Mouse (Mus musculus) A20 (cell line): ENCODE measurements around the gene Cwc25.
"Not testable (repeated sequence)": the region's sequence is repeated elsewhere in the genome, so short reads cannot be mapped to it uniquely, and the experiment has no call there.

Source experiments
- DNase-seq: peaks from one replicate; pipeline ENCODE4 v3.0.0-alpha.2; 2011; ENCODE audit warnings: low read depth, low spot score

Gene Cwc25

DNA sequence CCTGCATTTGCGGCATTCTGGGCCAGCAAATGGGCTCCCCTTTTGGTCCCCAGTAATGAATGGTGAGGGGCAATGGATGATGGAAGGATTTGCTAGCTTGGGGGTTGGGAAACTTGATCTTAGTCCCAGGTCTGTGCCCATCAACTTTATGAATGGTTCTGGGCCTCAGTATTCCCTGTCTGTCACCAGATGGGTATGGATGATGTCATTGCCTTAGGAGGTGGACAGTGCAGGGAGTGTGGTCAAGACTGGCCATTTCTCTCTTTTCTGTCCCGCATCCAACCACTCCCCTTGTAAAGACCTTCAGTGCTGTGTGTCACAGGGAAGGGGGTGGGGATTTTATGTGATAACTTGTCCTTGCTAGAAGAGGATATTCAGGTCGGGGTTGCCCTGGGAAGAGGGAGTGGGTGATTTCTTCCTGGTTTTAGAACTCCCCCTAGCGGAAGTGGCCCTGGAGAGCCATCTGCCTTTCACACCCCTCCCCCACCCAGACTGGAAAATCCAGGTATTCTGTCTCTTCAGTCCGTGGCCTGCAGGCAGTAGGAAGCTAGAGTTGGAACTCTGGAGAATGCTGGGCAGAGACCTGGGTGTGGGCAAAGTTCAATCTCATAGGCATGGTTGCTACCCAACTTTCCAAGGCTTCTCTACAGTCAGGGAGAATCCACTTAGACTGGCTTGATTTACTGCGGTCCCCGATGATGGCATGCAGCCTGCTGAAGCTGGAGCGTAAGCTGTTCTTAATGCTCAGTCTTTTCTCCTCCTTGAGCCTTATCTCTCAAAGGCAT lies 35.2 kb upstream of the Cwc25 start:
- DNase-seq: no peak

GRCm38 (mm10) chr11:97800691-97801408 lies 34.5 kb upstream of the Cwc25 start:
- no peak for DNase-seq

DNA sequence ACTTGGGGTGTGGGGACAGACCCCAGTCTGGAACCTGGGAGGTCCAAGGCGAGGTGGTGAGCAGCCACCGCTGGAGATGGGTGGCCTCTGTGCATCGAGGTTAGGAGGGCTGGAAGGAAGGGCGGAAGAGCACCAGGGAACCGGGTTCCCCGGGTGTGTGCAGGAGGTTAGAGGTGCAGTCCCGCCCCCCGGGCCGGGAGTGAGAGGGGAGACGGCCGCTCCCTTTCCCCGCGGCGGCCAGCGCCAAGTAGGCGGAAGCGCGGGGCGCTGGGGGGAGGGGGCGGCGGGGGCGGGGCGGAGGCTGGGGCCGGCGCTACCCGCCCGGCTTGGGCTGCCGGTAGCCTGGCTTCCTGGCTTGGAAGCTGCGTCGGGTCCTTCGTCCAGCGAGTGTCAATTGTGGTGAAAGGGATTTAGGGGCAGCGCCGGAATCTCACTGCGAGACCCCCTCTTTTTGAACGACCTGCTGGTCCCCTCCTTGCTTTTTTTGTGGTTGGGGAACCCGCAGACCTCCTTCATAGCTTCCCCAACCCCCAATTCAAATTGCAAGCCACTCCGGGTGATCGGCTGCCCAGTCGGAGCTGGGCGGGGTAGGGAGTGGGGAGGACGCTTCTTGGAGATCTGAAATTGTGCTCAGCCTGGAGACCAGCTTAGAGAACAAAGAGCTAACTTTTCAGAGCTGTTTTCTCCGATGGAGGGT lies 33.8 kb upstream of the Cwc25 start:
- peak; percentile 77 for DNase-seq

DNA sequence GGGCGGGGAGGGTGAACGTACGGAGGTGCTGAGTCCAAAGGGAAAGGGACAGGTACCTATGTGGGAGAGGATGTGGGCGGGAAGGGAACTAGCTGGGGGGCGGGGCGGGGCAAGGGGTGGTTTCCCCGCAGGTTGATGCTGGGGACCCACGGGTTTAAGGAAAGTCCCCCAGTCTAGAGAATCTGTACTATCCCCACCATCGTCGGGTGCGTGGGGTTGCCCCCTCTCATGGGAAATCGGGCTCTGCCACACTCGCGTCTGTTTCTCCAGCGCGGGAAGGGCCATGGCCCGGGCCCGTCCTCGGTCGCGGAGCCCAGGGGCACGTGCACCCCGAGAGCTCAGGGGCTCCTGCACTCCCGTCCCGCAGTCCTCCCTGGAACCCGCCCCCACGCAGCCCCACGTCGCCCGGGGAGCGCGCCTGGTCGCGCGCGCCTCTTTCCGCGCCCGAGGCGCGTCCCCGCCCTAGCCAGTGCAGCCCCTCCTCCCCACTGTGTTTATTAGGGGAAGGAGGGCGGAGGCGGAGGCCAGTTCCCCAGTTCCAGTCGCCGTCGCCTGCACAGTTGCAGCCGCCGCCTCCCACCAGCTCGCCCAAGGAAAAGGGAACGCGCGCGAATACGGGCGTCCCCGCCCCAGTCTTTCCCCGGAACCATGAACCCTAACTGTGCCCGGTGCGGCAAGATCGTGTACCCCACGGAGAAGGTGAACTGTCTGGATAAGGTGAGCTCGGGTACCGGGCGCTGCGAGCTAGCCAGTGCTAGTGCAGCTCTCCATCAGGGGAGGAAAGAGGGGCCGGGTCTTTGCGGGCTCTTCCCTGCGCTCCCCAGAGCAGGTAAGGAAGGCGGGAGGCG lies 33.0 kb upstream of the Cwc25 start:
- DNase-seq: peak; percentile 93

DNA sequence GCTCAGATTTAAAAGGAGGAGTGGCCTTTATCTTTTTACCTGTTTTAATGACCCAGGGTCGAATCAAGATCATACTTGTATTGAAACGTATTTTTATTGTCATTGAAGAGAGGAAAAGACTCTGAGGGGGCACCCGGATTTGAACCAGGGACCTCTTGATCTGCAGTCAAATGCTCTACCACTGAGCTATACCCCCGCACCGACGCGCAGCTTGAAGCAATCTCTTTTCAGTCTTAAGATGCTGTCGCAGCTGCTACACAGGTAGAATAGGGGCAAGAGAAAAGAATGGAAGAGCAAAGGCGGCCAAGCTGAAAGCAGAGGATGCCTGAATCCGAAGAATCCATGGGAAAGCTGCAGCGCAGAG lies 32.4 kb upstream of the Cwc25 start, which contains the start of gene Lasp1:
TSS of gene Lasp1 (plus strand) at position 219 of the 364 bp plus-strand sequence.
- DNase-seq: peak; percentile 95

DNA sequence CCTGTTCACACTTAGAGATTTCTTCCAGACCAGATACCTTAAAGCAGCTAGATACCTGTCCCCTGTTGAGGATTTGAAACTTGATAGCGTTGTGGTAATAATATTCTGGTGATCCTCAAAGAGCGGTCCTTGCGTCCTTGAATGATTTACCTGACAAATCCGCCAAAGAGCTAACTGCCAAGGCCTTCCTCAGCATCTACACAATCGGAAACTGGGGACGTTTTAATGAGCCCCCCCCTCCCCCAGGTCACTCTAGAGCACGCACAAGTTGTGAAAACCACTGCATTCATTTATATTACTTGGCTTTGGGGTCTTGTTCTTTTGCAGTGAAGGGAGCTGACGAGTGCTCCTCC lies 31.7 kb upstream of the Cwc25 start:
- peak; percentile 56 for DNase-seq

GRCm38 (mm10) chr11:97797369-97798082 lies 31.2 kb upstream of the Cwc25 start:
- no peak for DNase-seq

DNA sequence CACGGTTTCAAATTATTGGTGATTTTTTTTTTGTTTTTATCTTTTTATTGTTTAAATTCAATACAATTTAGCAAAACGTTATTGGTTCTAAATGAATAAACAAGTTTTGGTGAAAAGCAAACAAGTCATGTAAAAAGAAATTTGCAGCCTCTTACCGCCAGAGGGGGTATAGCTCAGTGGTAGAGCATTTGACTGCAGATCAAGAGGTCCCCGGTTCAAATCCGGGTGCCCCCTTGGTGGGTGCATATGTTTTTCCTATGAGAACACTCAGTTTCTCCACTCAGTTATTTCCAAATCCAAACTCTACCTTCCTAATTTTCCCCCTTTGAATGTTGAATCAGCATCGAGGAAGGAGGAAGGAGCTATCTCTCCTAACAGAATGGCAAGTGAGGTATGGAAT lies 30.6 kb upstream of the Cwc25 start:
- peak; percentile 81 for DNase-seq

GRCm38 (mm10) chr11:97793165-97793564 lies 26.8 kb upstream of the Cwc25 start:
- peak; percentile 75 for DNase-seq

DNA sequence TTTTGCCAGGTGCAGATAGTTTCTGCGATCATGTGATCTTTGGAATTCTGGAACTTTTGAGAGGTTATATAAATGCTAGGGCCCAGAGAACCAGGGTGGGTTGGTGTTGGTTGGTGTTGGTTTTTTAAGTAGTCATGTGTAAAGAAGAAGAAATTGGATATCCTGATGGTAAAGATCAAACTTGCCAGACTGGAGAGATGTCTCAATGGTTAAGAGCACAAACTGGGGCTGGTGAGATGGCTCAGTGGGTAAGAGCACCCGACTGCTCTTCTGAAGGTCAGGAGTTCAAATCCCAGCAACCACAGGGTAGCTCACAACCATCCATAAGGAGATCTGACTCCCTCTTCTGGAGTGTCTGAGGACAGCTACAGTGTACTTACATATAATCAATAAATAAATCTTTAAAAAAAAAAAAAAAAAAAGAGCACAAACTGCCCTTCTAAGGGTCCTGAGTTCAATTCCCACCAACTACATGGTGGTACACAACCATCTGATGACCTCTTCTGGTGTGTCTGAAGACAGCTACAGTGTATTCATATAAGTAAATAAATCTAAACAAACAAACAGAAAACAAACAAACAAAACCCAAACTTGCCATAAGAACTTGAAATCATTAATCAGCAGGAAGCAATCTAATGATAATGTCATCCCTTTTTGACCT lies 24.6 kb upstream of the Cwc25 start:
- not testable (repeated sequence) for DNase-seq

DNA sequence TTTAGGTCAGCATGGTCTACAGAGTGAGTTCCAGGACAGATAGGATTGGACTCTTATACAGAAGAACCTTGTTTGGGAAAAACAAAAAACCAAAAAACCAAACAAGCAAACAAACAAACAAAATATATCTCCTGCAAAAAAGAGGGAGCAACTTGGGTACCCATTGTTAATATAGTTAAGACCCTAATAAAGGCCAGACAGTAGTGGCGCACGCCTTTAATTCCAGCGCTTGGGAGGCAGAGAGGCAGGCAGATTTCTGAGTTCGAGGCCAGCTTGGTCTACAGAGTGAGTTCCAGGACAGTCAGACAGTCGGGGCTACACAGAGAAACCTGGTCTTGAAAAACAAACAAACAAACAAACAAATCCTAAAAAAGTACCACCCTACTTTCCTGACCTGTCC lies 23.4 kb upstream of the Cwc25 start:
- no peak for DNase-seq

- DNase-seq: no peak
These were observed 21.6 kb upstream of the Cwc25 start for GRCm38 (mm10) chr11:97787961-97788360.

DNA sequence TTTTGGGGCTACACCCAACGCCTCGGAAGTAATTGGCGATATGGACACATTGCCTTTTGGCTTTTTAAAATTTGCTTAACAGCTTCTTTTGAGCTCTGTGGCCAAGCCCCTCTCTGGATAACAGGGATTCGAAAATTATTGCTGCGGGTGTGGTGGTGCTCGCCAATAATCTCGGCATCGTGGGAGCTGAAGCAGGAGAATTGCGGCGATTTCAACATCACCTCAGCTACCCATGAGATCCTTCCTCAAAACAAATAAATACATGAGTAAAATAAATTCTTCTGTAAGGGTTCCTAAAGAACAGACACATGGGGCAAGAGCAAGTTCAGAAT lies 16.2 kb upstream of the Cwc25 start:
- no peak for DNase-seq

GRCm38 (mm10) chr11:97781832-97782563 lies 15.6 kb upstream of the Cwc25 start, which contains the start of gene Rpl23:
Gene Rpl23, minus strand, starts transcription at chr11:97782437.
- peak; percentile 98 for DNase-seq

DNA sequence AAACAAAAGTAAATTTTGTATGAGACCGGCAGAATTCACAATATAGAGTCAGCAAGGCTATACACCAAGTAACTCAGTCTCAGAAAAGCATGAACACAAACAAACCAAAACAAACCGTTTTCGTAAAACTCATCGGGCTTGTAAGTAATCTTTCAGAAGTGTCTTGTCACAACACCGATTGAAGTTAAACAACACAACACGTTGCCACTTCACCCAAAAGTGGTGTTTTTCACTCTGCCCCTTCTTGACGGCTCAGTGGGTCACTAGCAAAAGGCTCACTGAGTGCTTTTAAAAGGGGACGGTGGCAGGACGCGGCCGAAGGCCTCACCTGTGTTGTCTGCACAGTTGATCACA lies 15.1 kb upstream of the Cwc25 start:
- no peak for DNase-seq

GRCm38 (mm10) chr11:97779968-97780701 lies 13.8 kb upstream of the Cwc25 start:
- no peak for DNase-seq

DNA sequence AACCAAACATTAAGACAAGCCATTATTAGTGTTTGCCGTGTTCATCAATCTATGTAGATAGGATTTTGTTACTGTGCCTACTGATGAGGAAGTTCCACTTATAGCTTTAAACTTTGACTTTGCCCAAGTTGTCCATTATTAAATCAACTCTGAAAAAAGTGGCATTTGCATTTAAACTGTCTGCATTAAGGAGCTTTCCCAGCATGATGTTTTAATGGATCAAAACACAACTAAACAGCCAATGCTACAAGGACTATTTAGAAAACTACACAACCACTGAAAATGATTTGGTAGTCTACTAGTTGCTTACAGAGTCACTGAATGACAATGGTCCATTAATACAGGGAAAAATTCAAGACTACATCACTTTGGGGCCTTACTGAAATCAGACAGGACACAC lies 12.6 kb upstream of the Cwc25 start:
- no peak for DNase-seq

DNA sequence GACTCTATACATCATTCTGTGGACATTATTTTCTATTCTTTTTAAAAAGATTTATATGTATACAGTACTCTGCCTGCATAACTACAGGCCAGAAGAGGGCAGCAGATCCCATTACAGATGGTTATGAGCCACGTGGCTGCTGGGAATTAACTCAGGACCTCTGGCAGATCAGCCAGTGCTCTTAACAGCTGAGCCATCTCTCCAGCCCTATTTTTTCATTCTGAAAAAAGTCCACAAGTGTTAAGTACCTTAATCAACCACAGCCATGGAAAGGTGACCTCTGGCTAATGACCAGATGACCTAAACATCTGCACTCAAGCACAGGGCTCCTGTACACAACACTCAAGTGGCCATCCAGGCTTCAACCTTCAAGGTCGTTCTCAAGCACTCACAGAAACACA lies 10.8 kb upstream of the Cwc25 start:
- DNase-seq: peak; percentile 53

GRCm38 (mm10) chr11:97776497-97777128 lies 10.3 kb upstream of the Cwc25 start:
- DNase-seq: peak; percentile 19
